Mouse (Mus musculus): ENCODE data around the gene Gigyf1. TPM values are rescaled to one million over a fixed set of nuclear protein-coding genes. Genes with fewer than 3 reads are reported as not detected.

Gene Gigyf1
- polyA plus RNA-seq, 1 experiment from 2014 or later, result 20.5 TPM

DNA sequence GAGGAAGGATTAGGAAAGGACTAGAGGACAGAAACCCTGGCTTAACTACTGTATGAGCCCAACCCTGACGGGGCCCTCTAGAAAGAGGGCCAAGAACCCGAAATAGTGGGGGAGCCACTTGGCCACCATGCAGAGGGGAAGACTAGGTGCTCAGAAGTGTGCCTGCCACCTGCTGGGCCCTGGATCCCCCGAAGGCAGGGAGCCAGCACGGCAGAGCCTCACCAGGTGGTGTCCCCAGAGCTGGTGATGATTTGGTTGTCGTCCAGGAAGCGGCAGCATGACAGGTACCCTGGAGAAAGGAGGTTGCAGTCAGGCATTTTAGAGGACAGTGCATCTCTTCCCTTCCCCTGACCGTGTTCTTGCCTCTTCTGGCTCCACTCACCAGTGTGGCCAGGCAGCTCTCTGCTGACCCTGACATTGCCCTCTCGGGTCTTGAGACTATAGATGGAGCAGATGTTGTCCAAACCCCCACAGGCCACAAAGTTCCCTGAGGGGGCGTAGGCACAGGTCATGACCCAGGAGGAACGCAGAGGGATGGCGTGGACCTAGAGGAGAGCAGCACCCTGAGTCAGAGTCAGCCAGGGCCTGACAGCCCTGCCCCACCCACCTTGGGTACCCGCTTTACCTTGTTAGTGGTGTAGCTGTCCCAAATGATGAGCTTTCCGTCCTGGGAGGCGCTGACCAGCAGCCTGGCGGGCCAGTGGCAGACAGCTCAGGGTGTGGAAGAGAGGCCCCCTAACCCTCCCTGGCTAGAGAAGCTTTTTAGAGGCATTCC, 11.1 kb downstream of the Gigyf1 start:
- Histone ChIP-seq H3K36me3 (peaks cover 57% of the 10 kb centered on the region), H3K4me2 (replicated peaks) (peak overlapping the region; percentile 91), H3K27ac (peak overlapping the region; percentile 98), H3K4me1 (replicated peaks) (peaks cover 58% of the 10 kb centered on the region), H3K9me3 (no peaks in the 10 kb centered on the region), H3K9ac (replicated peaks) (peak overlapping the region; percentile 98; the same call in 1 of the 2 replicates), H3K4me3 (replicated peaks) (peak overlapping the region; percentile 91), H3K27me3 (no peaks in the 10 kb centered on the region)
- 73% methylated on average over 15 of the region's 15 CpGs for WGBS
- no peak for ATAC-seq

DNA sequence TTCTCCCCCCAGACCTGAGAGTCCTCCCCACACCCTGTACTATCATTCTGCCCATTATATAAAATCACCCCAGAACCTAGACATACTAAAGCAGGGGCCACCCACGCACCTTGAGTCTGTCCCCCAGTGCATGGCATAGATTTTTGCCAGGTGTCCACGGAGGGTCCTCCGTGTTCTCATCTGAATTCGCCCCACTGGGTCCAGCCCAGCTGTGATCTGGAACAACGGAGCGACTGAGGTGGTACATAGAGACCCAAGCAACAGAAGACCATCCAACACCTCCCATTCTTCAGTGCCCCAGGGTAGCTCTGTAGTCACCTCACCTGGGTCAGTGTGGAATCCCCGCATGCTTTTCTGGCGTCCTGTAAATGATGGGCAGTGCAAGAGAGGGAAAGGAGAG, 11.7 kb downstream of the Gigyf1 start:
- H3K36me3 ChIP-seq, result peaks cover 50% of the 10 kb centered on the region
- peak overlapping the region; percentile 91 for H3K4me3 ChIP-seq (replicated peaks)
- H3K27me3 ChIP-seq, result no peaks in the 10 kb centered on the region
- H3K27ac ChIP-seq, result peak overlapping the region; percentile 98
- H3K9ac ChIP-seq (replicated peaks), result peak overlapping the region; percentile 98
- H3K4me1 ChIP-seq (replicated peaks), result peaks cover 56% of the 10 kb centered on the region
- no peak for ATAC-seq
- H3K4me2 ChIP-seq (replicated peaks), result peak overlapping the region; percentile 91
- WGBS, result 62% methylated on average over 8 of the region's 8 CpGs
- no peaks in the 10 kb centered on the region for H3K9me3 ChIP-seq

- H3K9ac ChIP-seq (replicated peaks), result peak overlapping the region; percentile 98
- H3K27me3 ChIP-seq, result no peaks in the 10 kb centered on the region
- peak overlapping the region; percentile 91 for H3K4me2 ChIP-seq (replicated peaks)
- ATAC-seq, result peak; percentile 43
- peaks cover 43% of the 10 kb centered on the region for H3K36me3 ChIP-seq
- no peaks in the 10 kb centered on the region for H3K9me3 ChIP-seq
- H3K4me1 ChIP-seq (replicated peaks), result peaks cover 49% of the 10 kb centered on the region
- peak overlapping the region; percentile 91 for H3K4me3 ChIP-seq (replicated peaks)
- peak overlapping the region; percentile 98 for H3K27ac ChIP-seq
- under 1% methylated on average over 43 of the region's 46 CpGs for WGBS
Measured at GRCm38 (mm10) chr5:137530588-137531413, 12.5 kb downstream of the Gigyf1 start.

GRCm38 (mm10) chr5:137531414-137532130, 13.2 kb downstream of the Gigyf1 start:
- under 1% methylated on average over 50 of the region's 51 CpGs for WGBS
- peak; percentile 44 for ATAC-seq
- peak overlapping the region; percentile 91 for H3K4me2 ChIP-seq (replicated peaks)
- H3K27me3 ChIP-seq, result peaks cover 3% of the 10 kb centered on the region; the same call in 1 of the 2 replicates
- H3K9ac ChIP-seq (replicated peaks), result peak overlapping the region; percentile 98
- peaks cover 36% of the 10 kb centered on the region for H3K36me3 ChIP-seq
- no peaks in the 10 kb centered on the region for H3K9me3 ChIP-seq
- peaks cover 43% of the 10 kb centered on the region for H3K4me1 ChIP-seq (replicated peaks)
- peak overlapping the region; percentile 91 for H3K4me3 ChIP-seq (replicated peaks)
- peak overlapping the region; percentile 98 for H3K27ac ChIP-seq

DNA sequence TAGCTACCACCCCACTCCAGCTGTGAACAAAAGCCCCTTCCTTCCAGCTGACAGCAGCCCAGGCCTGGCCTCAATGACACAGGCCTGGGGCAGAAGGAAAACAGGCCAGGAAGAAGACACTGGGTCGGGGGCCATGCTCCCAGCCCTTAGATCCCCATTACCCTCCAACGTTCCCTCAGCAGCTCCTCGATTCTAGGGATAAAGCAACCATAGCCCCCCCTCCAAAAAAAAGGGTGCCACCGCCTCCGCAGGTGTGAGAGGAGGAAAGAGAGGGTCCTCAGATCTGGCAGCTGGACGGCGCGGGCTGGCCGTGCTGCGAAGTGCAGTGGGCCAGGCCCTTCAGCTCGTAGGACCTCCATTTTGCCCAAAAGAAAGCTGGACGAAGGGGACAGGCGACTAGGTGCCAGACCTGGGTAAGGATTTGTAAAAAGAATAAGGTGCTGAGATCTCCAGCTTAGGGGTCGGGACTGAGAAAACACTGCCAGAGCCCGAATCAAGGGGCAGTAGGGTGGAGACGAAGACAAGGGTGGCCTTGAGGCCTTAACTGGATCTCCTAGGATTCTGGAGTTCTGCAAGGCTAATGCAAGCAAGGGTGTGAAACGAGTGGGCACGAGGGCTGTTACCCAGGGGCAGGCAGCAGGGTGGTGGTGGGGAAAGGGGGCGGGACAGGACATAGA, 13.9 kb downstream of the Gigyf1 start:
- under 1% methylated on average over 19 of the region's 19 CpGs for WGBS
- Histone ChIP-seq H3K4me2 (replicated peaks) (peak overlapping the region; percentile 91), H3K27ac (peak overlapping the region; percentile 98), H3K9me3 (no peaks in the 10 kb centered on the region), H3K9ac (replicated peaks) (peak overlapping the region; percentile 98), H3K4me1 (replicated peaks) (peaks cover 36% of the 10 kb centered on the region), H3K4me3 (replicated peaks) (peak overlapping the region; percentile 91), H3K36me3 (peaks cover 29% of the 10 kb centered on the region), H3K27me3 (peaks cover 3% of the 10 kb centered on the region; the same call in 1 of the 2 replicates)
- ATAC-seq, result no peak

- H3K4me1 ChIP-seq (replicated peaks), result peaks cover 32% of the 10 kb centered on the region
- WGBS, result 0% methylated on average over 9 of the region's 12 CpGs
- H3K9me3 ChIP-seq, result no peaks in the 10 kb centered on the region
Measured at GRCm38 (mm10) chr5:137532808-137533116, 14.4 kb downstream of the Gigyf1 start.

GRCm38 (mm10) chr5:137533117-137533827, 14.9 kb downstream of the Gigyf1 start, which contains the start of the genes Epo and Gnb2:
Gene Epo (minus strand): TSS chr5:137533242.
Gene Gnb2 (minus strand): TSS chr5:137533510.
- Histone ChIP-seq H3K4me3 (replicated peaks) (peak within 1 kb of the TSS; percentile 91), H3K4me1 (replicated peaks) (peaks cover 30% of the 10 kb centered on the region), H3K9ac (replicated peaks) (peak within 1 kb of the TSS; percentile 98), H3K9me3 (no peaks in the 10 kb centered on the region), H3K27me3 (peaks cover 3% of the 10 kb centered on the region; the same call in 1 of the 2 replicates), H3K27ac (peak within 1 kb of the TSS; percentile 98), H3K36me3 (peaks cover 19% of the 10 kb centered on the region), H3K4me2 (replicated peaks) (peak within 1 kb of the TSS; percentile 91)
- ATAC-seq, result peak; percentile 62
- WGBS, result under 1% methylated on average over 40 of the region's 40 CpGs

More at GRCm38 (mm10) chr5:137532808-137533116, 14.4 kb downstream of the Gigyf1 start:
- H3K27ac ChIP-seq, result peak overlapping the region; percentile 98
- peaks cover 24% of the 10 kb centered on the region for H3K36me3 ChIP-seq
- peak overlapping the region; percentile 98 for H3K9ac ChIP-seq (replicated peaks)
- H3K4me3 ChIP-seq (replicated peaks), result peak overlapping the region; percentile 91
- peaks cover 3% of the 10 kb centered on the region; the same call in 1 of the 2 replicates for H3K27me3 ChIP-seq
- peak overlapping the region; percentile 91 for H3K4me2 ChIP-seq (replicated peaks)
- no peak for ATAC-seq

- H3K27ac ChIP-seq, result no peak overlapping the region
- peaks cover 3% of the 10 kb centered on the region; the same call in 1 of the 2 replicates for H3K27me3 ChIP-seq
- ATAC-seq, result no peak
- H3K4me2 ChIP-seq (replicated peaks), result no peak overlapping the region
- H3K4me3 ChIP-seq (replicated peaks), result no peak overlapping the region
- H3K4me1 ChIP-seq (replicated peaks), result peaks cover 22% of the 10 kb centered on the region
- WGBS, result 94% methylated on average over 3 of the region's 3 CpGs
- H3K9ac ChIP-seq (replicated peaks), result no peak overlapping the region
- H3K36me3 ChIP-seq, result peaks cover 4% of the 10 kb centered on the region
- no peaks in the 10 kb centered on the region for H3K9me3 ChIP-seq
Measured at GRCm38 (mm10) chr5:137534762-137535161, 16.4 kb downstream of the Gigyf1 start.

- Histone ChIP-seq H3K4me1 (replicated peaks) (peaks cover 16% of the 10 kb centered on the region), H3K27ac (no peak overlapping the region), H3K27me3 (peaks cover 3% of the 10 kb centered on the region; the same call in 1 of the 2 replicates), H3K4me2 (replicated peaks) (no peak overlapping the region), H3K4me3 (replicated peaks) (no peak overlapping the region), H3K9me3 (no peaks in the 10 kb centered on the region), H3K36me3 (no peaks in the 10 kb centered on the region), H3K9ac (replicated peaks) (no peak overlapping the region)
- ATAC-seq, result no peak
- 87% methylated on average over 9 of the region's 9 CpGs for WGBS
Measured at GRCm38 (mm10) chr5:137535318-137535717, 17.0 kb downstream of the Gigyf1 start.

GRCm38 (mm10) chr5:137537461-137537860, 19.1 kb downstream of the Gigyf1 start:
- WGBS, result 72% methylated on average over 4 of the region's 4 CpGs
- Histone ChIP-seq H3K4me3 (replicated peaks) (no peak overlapping the region), H3K4me1 (replicated peaks) (peaks cover 12% of the 10 kb centered on the region), H3K9me3 (no peaks in the 10 kb centered on the region), H3K9ac (replicated peaks) (no peak overlapping the region), H3K27ac (no peak overlapping the region), H3K4me2 (replicated peaks) (no peak overlapping the region), H3K27me3 (peaks cover 3% of the 10 kb centered on the region; the same call in 1 of the 2 replicates), H3K36me3 (no peaks in the 10 kb centered on the region)
- ATAC-seq, result no peak
